ENCODE assay signal across 27 mouse cellular contexts in the genomic region with DNA sequence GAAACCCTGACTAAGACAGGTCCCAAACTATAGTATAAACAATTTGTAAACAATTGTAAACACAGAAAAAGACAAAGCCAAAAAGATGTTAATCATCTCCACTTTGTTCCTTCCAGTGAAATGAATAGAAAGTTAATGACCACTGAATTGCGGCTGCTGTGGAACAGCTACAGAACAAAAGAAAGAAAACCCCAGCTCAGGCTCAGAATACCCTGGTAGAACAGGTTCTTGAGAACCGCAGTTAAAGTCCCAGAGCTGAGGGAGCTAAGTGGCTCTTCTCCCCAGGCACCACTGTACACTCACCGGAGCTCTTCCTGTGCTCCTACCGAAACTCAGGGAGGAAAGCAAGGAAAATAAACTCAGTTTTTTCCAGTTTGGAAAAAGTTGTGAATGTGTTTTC.
"Had no signal": no experiment of that assay in that cellular context is flagged by ENCODE, and none has a peak within 500 bp of the region (broad histone marks: within the 10 kb centered on the region; RNA-seq: fewer than 3 reads in every experiment).

No protein-coding gene starts in this region.

- H3K9me3 ChIP-seq: heart, embryonic 13.5 days; heart, embryonic 15.5 days; hindbrain, embryonic 10.5 days; hindbrain, embryonic 12.5 days; intestine, embryonic 15.5 days; limb, embryonic 13.5 days; limb, embryonic 15.5 days; liver, embryonic 12.5 days had no signal

- ATAC-seq: hindbrain, embryonic 16.5 days; inflammation-experienced regulatory T-cells, adult 6 months; intestine, embryonic 15.5 days; intestine, postnatal 0 days; liver, embryonic 12.5 days had no signal

- H3K36me3 ChIP-seq: intestine, embryonic 15.5 days; limb, embryonic 15.5 days; liver, embryonic 12.5 days had no signal

- H3K9ac ChIP-seq: heart, embryonic 13.5 days; heart, embryonic 15.5 days; hindbrain, embryonic 12.5 days; hindbrain, embryonic 14.5 days; intestine, embryonic 15.5 days; limb, embryonic 13.5 days; limb, embryonic 15.5 days; liver, embryonic 12.5 days had no signal

- H3K4me3 ChIP-seq: heart, adult 2 months; heart, embryonic 13.5 days; heart, embryonic 15.5 days; hindbrain, embryonic 10.5 days; hindbrain, embryonic 12.5 days; intestine, embryonic 15.5 days; layer of hippocampus, adult 2 months; limb, embryonic 13.5 days; limb, embryonic 15.5 days; liver, embryonic 12.5 days had no signal

- H3K27me3 ChIP-seq: heart, embryonic 13.5 days; heart, embryonic 15.5 days; hindbrain, embryonic 12.5 days; intestine, embryonic 15.5 days; limb, embryonic 13.5 days; limb, embryonic 15.5 days; liver, embryonic 12.5 days had no signal

- DNase-seq: gastrocnemius, postnatal 14 days; gastrocnemius, postnatal 36 days; heart, adult 11 months; heart, adult 2 months; heart, postnatal 14 days; heart, postnatal 36 days; kidney, adult 18-20 months; kidney, adult 8-10 months; kidney, postnatal 10 days; kidney, postnatal 25 days; kidney, postnatal 4 days; layer of hippocampus, postnatal 36 days; left cerebral cortex, postnatal 4 days had no signal

- H3K27ac ChIP-seq: heart, adult 2 months; heart, embryonic 13.5 days; heart, embryonic 15.5 days; hindbrain, embryonic 10.5 days; hindbrain, embryonic 12.5 days; hindbrain, embryonic 14.5 days; intestine, embryonic 15.5 days; layer of hippocampus, adult 2 months; limb, embryonic 13.5 days; limb, embryonic 15.5 days; liver, embryonic 12.5 days had no signal

- H3K4me1 ChIP-seq: heart, embryonic 13.5 days; heart, embryonic 15.5 days; hindbrain, embryonic 10.5 days; hindbrain, embryonic 12.5 days; intestine, embryonic 15.5 days; limb, embryonic 13.5 days; limb, embryonic 15.5 days; liver, embryonic 12.5 days had no signal

- H3K4me2 ChIP-seq: heart, embryonic 11.5 days; heart, embryonic 13.5 days; heart, embryonic 15.5 days; hindbrain, embryonic 12.5 days; hindbrain, embryonic 14.5 days; intestine, embryonic 15.5 days; limb, embryonic 13.5 days; limb, embryonic 15.5 days; liver, embryonic 12.5 days had no signal
